Mouse (Mus musculus): ENCODE data around the gene Bclaf3. TPM values are rescaled to one million over a fixed set of nuclear protein-coding genes. Genes with fewer than 3 reads are reported as not detected.

Bclaf3 gene
- polyA plus RNA-seq, 1 experiment from 2014 or later: 23.0 TPM

- no peak for DNase-seq (ENCODE audit: low spot score)
- ATAC-seq (ENCODE audit: low FRiP score): no peak
- 86% methylated on average over 4 of the region's 4 CpGs for WGBS
Observed at GRCm38 (mm10) chrX:159639991-159640390, 113.5 kb downstream of the Bclaf3 start.

More at GRCm38 (mm10) chrX:159639991-159640390, 113.5 kb downstream of the Bclaf3 start:
- no peak overlapping the region for H3K4me2 ChIP-seq (replicated peaks)
- H3K4me3 ChIP-seq (replicated peaks; ENCODE audit: low read length): no peak overlapping the region
- H3K27ac ChIP-seq: no peak overlapping the region
- no peaks in the 10 kb centered on the region for H3K36me3 ChIP-seq (replicated peaks; ENCODE audit: control insufficient read depth, insufficient read depth)
- H3K9ac ChIP-seq: no peak overlapping the region
- H3K9me3 ChIP-seq (ENCODE audit: control insufficient read depth, low read length): no peaks in the 10 kb centered on the region
- H3K27me3 ChIP-seq (ENCODE audit: control insufficient read depth, insufficient read depth, low read length): no peaks in the 10 kb centered on the region
- no peaks in the 10 kb centered on the region for H3K4me1 ChIP-seq (replicated peaks; ENCODE audit: control insufficient read depth, insufficient read depth, low read length)

Other genes starting within 250 kb of the Bclaf3 start
- gene Eif1ax, start 154.5 kb upstream of the Bclaf3 start, polyA plus RNA-seq (2014; fragmentation: Nextera tagmentation; extraction: Ambion mirVana): 109 and 116 TPM in 2 replicates
- 38.2 and 44.6 TPM in 2 replicates for gene Map7d2, start 112.1 kb upstream of the Bclaf3 start, polyA plus RNA-seq (2014; fragmentation: Nextera tagmentation; extraction: Ambion mirVana)
- 53.4 and 61.1 TPM in 2 replicates for gene Sh3kbp1, start 100.6 kb downstream of the Bclaf3 start, polyA plus RNA-seq (2014; fragmentation: Nextera tagmentation; extraction: Ambion mirVana)